Mouse (Mus musculus) 3T3-L1 (cell line): ENCODE results near the gene Rpp21.
"Not testable (repeated sequence)": the region's sequence is repeated elsewhere in the genome, so short reads cannot be mapped to it uniquely, and the experiment has no call there.

ENCODE experiments used
- DNase-seq: peaks from one replicate; pipeline ENCODE4 v3.0.0-alpha.2; 2015; ENCODE audit warnings: low read depth, low spot score

Gene Rpp21

GRCm38 (mm10) chr17:36235300-36235699, 22.6 kb downstream of the Rpp21 start:
- DNase-seq: not testable (repeated sequence)

GRCm38 (mm10) chr17:36233572-36233971, 24.3 kb downstream of the Rpp21 start:
- peak; percentile 0 for DNase-seq

GRCm38 (mm10) chr17:36231318-36231717, 26.6 kb downstream of the Rpp21 start:
- peak; percentile 95 for DNase-seq

GRCm38 (mm10) chr17:36229046-36229445, 28.8 kb downstream of the Rpp21 start:
- DNase-seq: no peak

- DNase-seq: no peak
These were observed 30.9 kb downstream of the Rpp21 start for GRCm38 (mm10) chr17:36226921-36227320.

GRCm38 (mm10) chr17:36225231-36225824, 32.5 kb downstream of the Rpp21 start:
- DNase-seq: no peak

- DNase-seq: peak; percentile 0
These were observed 33.4 kb downstream of the Rpp21 start for GRCm38 (mm10) chr17:36224451-36224850.

- DNase-seq: peak; percentile 38
These were observed 39.2 kb downstream of the Rpp21 start for GRCm38 (mm10) chr17:36218594-36219155.

GRCm38 (mm10) chr17:36215586-36215985, 42.3 kb downstream of the Rpp21 start:
- no peak for DNase-seq

GRCm38 (mm10) chr17:36206846-36207245, 51.0 kb downstream of the Rpp21 start:
- peak; percentile 3 for DNase-seq

GRCm38 (mm10) chr17:36205862-36206261, 52.0 kb downstream of the Rpp21 start:
- no peak for DNase-seq
